Mouse (Mus musculus): ENCODE measurements around the gene Itgb2.

Gene Itgb2

GRCm38 (mm10) chr10:77517066-77517620 is 12.9 kb upstream of the Itgb2 start:
- DNase-seq = peak; percentile 64

GRCm38 (mm10) chr10:77517801-77518200 is 12.3 kb upstream of the Itgb2 start:
- peak; percentile 86 for DNase-seq

GRCm38 (mm10) chr10:77519191-77519590 is 10.9 kb upstream of the Itgb2 start:
- no peak for DNase-seq

GRCm38 (mm10) chr10:77520497-77520896 is 9.6 kb upstream of the Itgb2 start:
- no peak for DNase-seq

GRCm38 (mm10) chr10:77522021-77522731 is 7.9 kb upstream of the Itgb2 start:
- DNase-seq = no peak

- no peak for DNase-seq
Observed at GRCm38 (mm10) chr10:77522746-77523145, 7.3 kb upstream of the Itgb2 start.

GRCm38 (mm10) chr10:77523321-77523720 is 6.7 kb upstream of the Itgb2 start:
- peak; percentile 47 for DNase-seq

- DNase-seq = no peak
Observed at GRCm38 (mm10) chr10:77526488-77526887, 3.6 kb upstream of the Itgb2 start.

- DNase-seq = no peak
Observed at GRCm38 (mm10) chr10:77528634-77529033, 1.4 kb upstream of the Itgb2 start.

- DNase-seq = no peak
Observed at GRCm38 (mm10) chr10:77531026-77532019, 1.3 kb downstream of the Itgb2 start.

GRCm38 (mm10) chr10:77532020-77532413 is 2.0 kb downstream of the Itgb2 start:
- DNase-seq = no peak

- DNase-seq = no peak
Observed at GRCm38 (mm10) chr10:77536727-77537126, 6.7 kb downstream of the Itgb2 start.

- DNase-seq = no peak
Observed at GRCm38 (mm10) chr10:77537215-77538209, 7.5 kb downstream of the Itgb2 start.

GRCm38 (mm10) chr10:77539320-77539945 is 9.4 kb downstream of the Itgb2 start:
- DNase-seq = no peak

GRCm38 (mm10) chr10:77540576-77541102 is 10.6 kb downstream of the Itgb2 start:
- DNase-seq = no peak

- peak; percentile 57 for DNase-seq
Observed at GRCm38 (mm10) chr10:77541864-77542666, 12.0 kb downstream of the Itgb2 start.

- DNase-seq = peak; percentile 44
Observed at GRCm38 (mm10) chr10:77543226-77543625, 13.2 kb downstream of the Itgb2 start.

GRCm38 (mm10) chr10:77544916-77545315 is 14.9 kb downstream of the Itgb2 start:
- DNase-seq = no peak

- no peak for DNase-seq
Observed at GRCm38 (mm10) chr10:77548576-77548975, 18.5 kb downstream of the Itgb2 start.

GRCm38 (mm10) chr10:77550874-77551273 is 20.8 kb downstream of the Itgb2 start:
- no peak for DNase-seq

- DNase-seq = peak; percentile 53
Observed at GRCm38 (mm10) chr10:77552162-77552561, 22.1 kb downstream of the Itgb2 start.

Measured in kidney, adult 9 months (tissue).